Mouse (Mus musculus) myocyte (in vitro differentiated cells): Measurements from ENCODE around the gene Fut4. TPM values are rescaled to one million over a fixed set of nuclear protein-coding genes. Genes with fewer than 3 reads are reported as not detected.

ENCODE experiments used
- H3K27me3 ChIP-seq: one replicate; pipeline ENCODE4 v1.6.1; 2011; ENCODE audit not compliant: control insufficient read depth, insufficient read depth, insufficient read length
- H3K36me3 ChIP-seq: one replicate; pipeline ENCODE4 v1.6.1; 2011; ENCODE audit not compliant: control insufficient read depth, insufficient read depth
- H3K4me2 ChIP-seq: one replicate; pipeline ENCODE4 v1.6.1; 2011; ENCODE audit warnings: low read depth, control low read depth
- H3K4me3 ChIP-seq: one replicate; pipeline ENCODE4 v1.5.1; 2011; ENCODE audit warnings: mild to moderate bottlenecking, control low read depth, moderate library complexity
- H3K79me2 ChIP-seq: one replicate; pipeline ENCODE4 v1.6.1; 2011; ENCODE audit not compliant: control insufficient read depth, insufficient read depth
- H3ac ChIP-seq: one replicate; pipeline ENCODE4 v1.6.1; 2011; ENCODE audit not compliant: control insufficient read depth, insufficient read length
- CEBPB ChIP-seq: IDR thresholded peaks from 2 replicates; pipeline ENCODE4 v1.6.1; 2011; ENCODE audit warnings: mild to moderate bottlenecking, moderate library complexity; ENCODE audit not compliant: poor library complexity, insufficient read depth, severe bottlenecking
- E2F4 ChIP-seq: IDR thresholded peaks from one replicate; pipeline ENCODE4 v1.6.1; 2011; ENCODE audit warnings: mild to moderate bottlenecking, control low read depth, moderate library complexity; ENCODE audit not compliant: insufficient read depth
- MAX ChIP-seq: IDR thresholded peaks from one replicate; pipeline ENCODE4 v1.6.1; 2011; ENCODE audit warnings: low read depth, mild to moderate bottlenecking, control low read depth
- MYOD1 ChIP-seq, 3 experiments: IDR thresholded peaks; one replicate each; pipeline ENCODE4 v1.6.1; 2011; ENCODE audit warnings: control low read depth in 2 of 3, low read depth in 2 of 3, mild to moderate bottlenecking in 2 of 3, moderate library complexity in 1 of 3; ENCODE audit not compliant: insufficient read length in 2 of 3, control insufficient read depth in 1 of 3
- MYOG ChIP-seq, 3 experiments: IDR thresholded peaks; one replicate each; pipeline ENCODE4 v1.6.1; 2011; ENCODE audit warnings: control low read depth in 2 of 3, low read depth in 2 of 3, mild to moderate bottlenecking in 2 of 3; ENCODE audit not compliant: insufficient read length in 2 of 3, control insufficient read depth in 1 of 3, insufficient read depth in 1 of 3
- POLR2A ChIP-seq: IDR thresholded peaks from one replicate; pipeline ENCODE4 v1.6.1; 2011; ENCODE audit warnings: low read depth, mild to moderate bottlenecking, control low read depth, moderate library complexity; ENCODE audit not compliant: insufficient read length
- POLR2AphosphoS2 ChIP-seq: IDR thresholded peaks from one replicate; pipeline ENCODE4 v1.6.1; 2011; ENCODE audit warnings: low read depth, control low read depth; ENCODE audit not compliant: insufficient read length
- REST ChIP-seq: IDR thresholded peaks from one replicate; pipeline ENCODE4 v1.6.1; 2011; ENCODE audit warnings: mild to moderate bottlenecking, control low read depth, moderate library complexity; ENCODE audit not compliant: insufficient read depth, insufficient read length
- SRF ChIP-seq: IDR thresholded peaks from one replicate; pipeline ENCODE4 v1.6.1; 2011; ENCODE audit warnings: low read depth; ENCODE audit not compliant: control insufficient read depth, insufficient read length
- TCF12 ChIP-seq: IDR thresholded peaks from one replicate; pipeline ENCODE4 v1.6.1; 2011; ENCODE audit warnings: mild to moderate bottlenecking, control low read depth; ENCODE audit not compliant: poor library complexity, insufficient read depth, severe bottlenecking
- TCF3 ChIP-seq: IDR thresholded peaks from one replicate; pipeline ENCODE4 v1.6.1; 2011; ENCODE audit warnings: low read depth, control low read depth; ENCODE audit not compliant: insufficient read length
- USF1 ChIP-seq: IDR thresholded peaks from one replicate; pipeline ENCODE4 v1.6.1; 2011; ENCODE audit warnings: low read depth, mild to moderate bottlenecking, control low read depth, moderate library complexity
- polyA plus RNA-seq: library from polyadenylated mRNA; unstranded; fragments of >200 nt; fragmentation: generic; extraction: Trizol; gene quantifications from one replicate; pipeline ENCODE4 v1.2.1, GENCODE M21; 2012; ENCODE audit warnings: missing spikeins

Fut4 gene
- 0.26 TPM for polyA plus RNA-seq

- H3ac ChIP-seq, result peak within 1 kb of the TSS; percentile 20
These were observed at the start of gene Fut4 for GRCm38 (mm10) chr9:14752001-14752522. TSS of gene Fut4 (minus strand) at chr9:14752393.

GRCm38 (mm10) chr9:14787356-14787755 lies 35.2 kb upstream of the Fut4 start:
- Histone ChIP-seq H3K79me2 (peaks cover 24% of the 10 kb centered on the region), H3ac (no peak overlapping the region), H3K27me3 (no peaks in the 10 kb centered on the region), H3K4me3 (no peak overlapping the region), H3K36me3 (peaks cover 8% of the 10 kb centered on the region), H3K4me2 (no peak overlapping the region)
- TF ChIP-seq MAX (no peak), POLR2A (no peak), CEBPB (no peak), SRF (no peak), MYOD1 (IDR thresholded peaks at IDR 0.05; ENCODE audit: control insufficient read depth in 1 of 3, insufficient read length in 2 of 3, low read depth in 2 of 3) (no peak), REST (no peak)

More at GRCm38 (mm10) chr9:14752001-14752522, at the start of gene Fut4:
- Histone ChIP-seq H3K4me3 (no peak within 1 kb of the TSS), H3K27me3 (no peaks in the 10 kb centered on the region), H3K4me2 (peak within 1 kb of the TSS; percentile 51), H3K79me2 (no peaks in the 10 kb centered on the region), H3K36me3 (no peaks in the 10 kb centered on the region)
- no peak for TF ChIP-seq REST
- peak in 1 of 3 experiments; percentile 37 for TF ChIP-seq MYOD1 (IDR thresholded peaks at IDR 0.05; ENCODE audit: control insufficient read depth in 1 of 3, insufficient read length in 2 of 3, low read depth in 2 of 3)

- Histone ChIP-seq H3K27me3 (no peaks in the 10 kb centered on the region), H3ac (peak within 1 kb of the TSS; percentile 52), H3K4me2 (peak within 1 kb of the TSS; percentile 85), H3K4me3 (peak within 1 kb of the TSS; percentile 94), H3K36me3 (peaks cover 22% of the 10 kb centered on the region), H3K79me2 (peaks cover 24% of the 10 kb centered on the region)
- TF ChIP-seq SRF (no peak), TCF12 (no peak), REST (no peak), POLR2A (peak; percentile 68), USF1 (no peak), MYOD1 (IDR thresholded peaks at IDR 0.05; ENCODE audit: control insufficient read depth in 1 of 3, insufficient read length in 2 of 3, low read depth in 2 of 3) (peak in 1 of 3 experiments; percentile 11), E2F4 (peak; percentile 72), TCF3 (no peak), CEBPB (no peak), MAX (no peak), MYOG (IDR thresholded peaks at IDR 0.05; ENCODE audit: control insufficient read depth in 1 of 3, insufficient read depth in 1 of 3, insufficient read length in 2 of 3, low read depth in 2 of 3) (peak in 1 of 3 experiments; percentile 28), POLR2AphosphoS2 (peak; percentile 70)
These were observed 32.1 kb upstream of the Fut4 start, which contains the start of the genes Mre11a and Ankrd49 for GRCm38 (mm10) chr9:14784039-14785002. TSS of gene Mre11a (plus strand) at chr9:14784654. TSS of gene Ankrd49 (minus strand) at chr9:14784856.

GRCm38 (mm10) chr9:14778341-14778740 lies 26.1 kb upstream of the Fut4 start:
- no peak overlapping the region for H3K4me2 ChIP-seq

More at GRCm38 (mm10) chr9:14778341-14778740, 26.1 kb upstream of the Fut4 start:
- no peak overlapping the region for H3K4me3 ChIP-seq
- TF ChIP-seq CEBPB (no peak), MAX (no peak), USF1 (no peak), TCF3 (no peak), MYOG (IDR thresholded peaks at IDR 0.05; ENCODE audit: control insufficient read depth in 1 of 3, insufficient read depth in 1 of 3, insufficient read length in 2 of 3, low read depth in 2 of 3) (no peak), E2F4 (no peak), MYOD1 (IDR thresholded peaks at IDR 0.05; ENCODE audit: control insufficient read depth in 1 of 3, insufficient read length in 2 of 3, low read depth in 2 of 3) (no peak), POLR2A (no peak), REST (no peak), TCF12 (no peak), POLR2AphosphoS2 (no peak), SRF (no peak)
- H3K79me2 ChIP-seq, result no peaks in the 10 kb centered on the region
- no peak overlapping the region for H3ac ChIP-seq
- no peaks in the 10 kb centered on the region for H3K27me3 ChIP-seq
- H3K36me3 ChIP-seq, result peaks cover 15% of the 10 kb centered on the region
